Mouse (Mus musculus) layer of hippocampus, postnatal 10 days (tissue): Measurements from ENCODE around the gene Ubxn10. TPM values are rescaled to one million over a fixed set of nuclear protein-coding genes. Genes with fewer than 3 reads are reported as not detected.

Experiments
- DNase-seq, 2 experiments: peaks; one replicate each; pipeline ENCODE4 v3.0.0; 2021; ENCODE audit warnings: low spot score in 2 of 2
- total RNA-seq, 2 experiments: library from RNA; stranded (reverse); gene quantifications; 2 replicates each; pipeline ENCODE4 v1.2.3; 2021

Gene Ubxn10
- total RNA-seq, 2 experiments from 2014 or later = 1.7 to 2.1 TPM

DNA sequence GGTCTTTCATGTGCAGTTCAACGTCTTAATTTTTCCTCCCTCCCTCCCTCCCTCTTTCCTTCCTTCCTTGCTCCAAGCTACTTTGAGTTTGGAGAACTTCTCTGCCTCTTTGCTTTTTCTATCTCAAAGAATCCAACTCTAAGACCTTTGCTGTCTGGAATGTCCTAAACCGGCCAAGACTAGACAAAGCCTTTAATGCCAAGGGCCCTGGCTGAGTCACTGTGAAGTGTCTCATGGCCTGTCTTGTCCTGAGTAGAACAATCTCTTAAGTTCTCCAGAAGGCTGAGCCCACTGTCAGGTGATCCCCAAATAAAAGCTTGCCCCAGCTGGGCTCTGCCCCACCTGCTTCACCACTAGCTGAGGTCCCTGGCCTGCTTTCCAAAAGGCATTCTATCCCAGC lies 34.9 kb downstream of the Ubxn10 start:
- DNase-seq = no peak

DNA sequence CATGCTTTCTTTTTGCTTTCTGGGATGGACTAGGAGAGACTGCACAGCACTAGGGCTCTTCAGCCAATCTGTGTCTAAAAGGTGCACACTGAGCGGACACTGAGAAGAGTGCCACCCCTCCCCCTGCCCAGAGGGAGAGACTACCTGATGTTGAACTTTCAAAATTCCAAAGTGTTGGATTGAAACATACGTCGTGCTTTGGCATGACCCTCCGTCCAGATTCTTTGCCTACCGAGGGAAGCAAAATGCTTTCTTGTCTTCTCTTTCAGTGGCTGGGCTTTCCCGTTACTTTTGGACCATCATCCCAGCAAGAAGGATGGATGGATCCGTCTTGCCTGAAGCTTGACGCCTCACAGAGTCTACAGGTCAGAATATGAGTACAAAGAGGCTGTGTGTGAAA lies 35.9 kb downstream of the Ubxn10 start:
- DNase-seq = no peak

DNA sequence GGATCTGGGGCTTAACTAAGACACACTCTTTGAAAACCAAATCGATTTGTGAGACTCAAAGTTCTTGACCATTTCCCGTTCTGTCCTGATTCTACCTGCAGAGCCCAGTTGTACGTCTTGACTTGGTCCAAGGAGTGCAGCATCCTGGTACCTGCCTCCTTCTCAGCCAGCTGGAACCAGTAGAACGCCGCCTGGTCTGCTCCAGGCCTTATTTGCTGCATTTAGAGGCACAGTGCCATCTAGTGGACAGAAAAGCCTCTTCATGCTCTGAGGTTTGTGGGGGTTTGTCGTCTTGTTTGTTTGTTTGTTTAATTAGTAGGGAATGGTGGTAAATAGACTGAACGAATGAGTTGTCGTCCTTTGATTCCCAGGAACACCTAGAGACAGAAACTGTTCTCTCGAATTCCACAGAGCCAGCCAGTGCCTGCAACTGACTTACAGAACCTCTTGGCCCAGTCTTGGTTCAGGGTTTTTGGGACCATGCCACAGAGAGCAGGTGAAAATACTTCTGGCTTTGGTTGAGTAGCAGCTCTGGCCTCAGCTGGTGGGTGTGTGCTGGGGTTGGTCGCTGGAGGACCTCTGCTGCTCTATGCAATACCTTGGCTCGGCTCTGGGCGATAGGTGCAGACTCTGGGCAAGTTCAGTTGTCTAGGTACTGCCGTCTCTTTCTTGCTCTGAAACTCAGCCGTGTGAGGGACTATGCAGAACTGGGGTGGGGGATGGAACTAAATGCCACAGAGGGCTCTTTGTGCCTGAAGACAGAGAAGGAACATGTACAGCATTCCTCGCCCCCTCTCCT lies 36.6 kb downstream of the Ubxn10 start:
- DNase-seq = peak; percentile 66 to 78

DNA sequence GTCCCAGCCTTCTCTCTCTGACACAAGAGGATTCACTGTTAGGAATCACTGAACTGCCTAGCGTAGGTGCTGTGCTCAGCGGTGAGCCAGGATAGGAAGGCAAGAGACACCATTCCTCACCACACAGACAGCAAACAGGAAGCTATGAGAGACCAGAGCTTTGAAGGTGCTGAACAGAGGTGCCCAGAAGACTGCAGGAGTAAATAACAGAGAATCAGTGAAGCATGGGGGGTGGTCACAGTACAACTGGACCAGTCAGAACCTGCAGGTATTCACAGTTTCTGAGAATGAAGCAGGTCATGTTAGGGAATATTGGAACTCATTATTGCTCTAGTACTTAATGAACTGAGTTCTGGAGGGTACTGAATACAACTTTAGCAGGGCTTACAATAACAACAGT lies 38.7 kb downstream of the Ubxn10 start:
- DNase-seq = no peak

DNA sequence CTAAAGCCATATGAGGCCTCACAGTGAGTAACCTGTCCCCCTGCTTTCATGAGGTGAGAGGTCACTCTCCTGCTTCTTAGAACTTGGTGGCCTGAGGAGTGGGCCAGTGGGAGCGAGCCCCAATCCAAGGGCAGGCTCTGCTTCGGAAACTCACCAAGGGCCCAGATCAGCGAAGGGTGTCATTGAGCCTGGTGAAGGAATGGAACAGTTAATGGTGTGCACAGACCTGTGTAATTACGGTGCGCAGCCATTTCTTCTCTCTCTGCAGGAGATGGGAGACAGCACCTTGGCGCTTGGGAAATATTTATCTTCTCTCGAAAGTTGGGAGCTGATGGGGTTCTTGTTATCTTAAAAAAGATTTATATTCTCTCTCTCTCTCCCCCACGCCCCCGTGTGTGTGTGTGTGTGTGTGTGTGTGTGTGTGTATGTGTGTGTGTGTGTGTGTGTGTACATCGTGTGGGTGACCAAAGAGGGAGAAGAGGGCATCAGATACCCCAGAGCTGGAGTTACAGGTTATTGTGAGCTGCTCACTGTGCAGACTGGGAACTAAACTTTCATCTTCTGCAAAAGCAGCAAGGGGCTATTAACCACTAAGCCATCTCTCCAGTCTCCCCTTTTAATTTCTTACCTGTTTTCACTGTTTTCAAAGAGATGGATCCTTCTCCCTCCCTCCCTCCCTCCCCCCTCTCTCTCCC lies 39.7 kb downstream of the Ubxn10 start:
- DNase-seq = no peak

DNA sequence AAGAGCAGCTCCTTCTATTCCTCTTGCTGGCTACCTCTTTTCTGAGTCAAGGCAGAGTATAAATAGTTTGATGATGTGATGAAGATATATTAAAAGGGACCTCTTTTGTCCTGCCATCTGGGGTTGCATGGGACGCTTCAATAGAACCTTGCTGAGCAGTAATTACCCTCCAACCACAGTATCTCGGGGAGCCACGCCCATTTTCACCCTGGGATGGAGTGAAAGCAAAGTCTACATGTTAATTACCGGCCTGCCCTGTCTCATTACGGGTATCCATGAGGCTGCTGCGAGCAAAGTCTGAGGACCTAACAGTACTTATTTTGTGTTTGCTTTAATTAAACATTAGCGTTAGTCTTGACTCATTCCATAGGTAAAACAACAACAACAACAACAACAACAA lies 40.2 kb downstream of the Ubxn10 start:
- no peak for DNase-seq

DNA sequence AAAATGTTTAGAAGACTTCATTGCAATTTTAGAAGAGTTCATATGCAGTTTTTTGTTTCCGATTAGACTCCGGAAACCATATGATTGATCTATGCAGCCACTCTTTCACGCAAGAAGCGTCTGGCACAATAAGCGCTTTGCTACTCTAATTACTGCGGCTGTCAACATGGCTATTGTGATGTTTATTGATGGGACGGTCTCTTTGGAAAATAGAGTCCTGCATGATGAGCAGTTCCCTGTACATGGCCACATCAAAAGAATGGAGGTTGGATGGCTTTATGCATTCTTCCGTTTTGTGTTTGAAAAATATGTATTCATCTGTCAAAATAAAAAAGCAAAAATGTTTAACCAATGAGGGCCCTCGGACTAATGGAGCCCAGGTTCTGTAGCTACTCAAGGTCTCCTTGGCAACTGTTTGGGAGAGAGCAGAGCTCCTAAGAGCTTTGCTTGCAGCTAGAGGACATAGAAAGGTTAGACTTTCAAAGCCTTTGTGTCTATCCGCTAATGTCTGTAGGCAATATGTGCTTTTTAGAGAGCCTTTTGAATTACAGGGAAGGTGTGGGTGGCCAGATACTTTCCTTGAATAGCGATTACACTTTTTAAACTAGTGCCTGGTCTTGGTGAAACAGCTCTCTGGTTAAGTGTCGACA lies 43.8 kb downstream of the Ubxn10 start:
- DNase-seq = no peak

DNA sequence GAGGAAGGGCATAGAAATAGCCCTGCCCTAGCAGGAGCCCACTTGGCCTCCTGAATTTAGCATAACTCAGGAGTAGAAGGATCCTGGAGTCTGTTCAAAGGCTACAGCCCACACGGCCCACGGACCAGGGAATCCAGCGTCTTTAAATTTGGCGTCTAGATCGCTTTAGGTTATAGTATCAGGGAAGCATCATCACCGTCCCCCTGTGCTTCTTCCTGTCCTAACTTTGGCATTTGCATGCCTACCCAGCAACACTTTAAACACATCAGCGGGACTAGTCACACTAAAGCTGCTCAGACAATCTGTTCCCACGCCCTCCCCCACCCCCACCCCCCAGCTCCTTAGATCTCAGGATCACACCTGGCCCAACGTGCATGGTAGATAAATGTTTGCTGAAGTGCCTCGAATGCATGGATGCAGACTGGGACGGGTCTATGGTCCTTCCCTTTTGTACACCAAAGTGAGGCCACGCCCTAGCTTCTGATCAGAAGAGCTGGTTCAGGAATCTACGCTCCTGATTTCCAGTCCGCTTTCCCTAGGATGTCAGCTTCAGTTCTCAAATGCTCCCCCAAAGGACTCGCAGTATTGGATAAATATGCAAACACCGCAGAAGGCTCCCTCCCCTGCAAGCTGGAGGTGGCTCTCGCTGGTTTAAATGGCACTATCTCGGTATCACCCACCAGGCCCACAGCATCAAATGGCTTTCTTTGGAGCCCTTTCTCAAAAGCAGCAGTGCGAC lies 45.4 kb downstream of the Ubxn10 start:
- DNase-seq = no peak

DNA sequence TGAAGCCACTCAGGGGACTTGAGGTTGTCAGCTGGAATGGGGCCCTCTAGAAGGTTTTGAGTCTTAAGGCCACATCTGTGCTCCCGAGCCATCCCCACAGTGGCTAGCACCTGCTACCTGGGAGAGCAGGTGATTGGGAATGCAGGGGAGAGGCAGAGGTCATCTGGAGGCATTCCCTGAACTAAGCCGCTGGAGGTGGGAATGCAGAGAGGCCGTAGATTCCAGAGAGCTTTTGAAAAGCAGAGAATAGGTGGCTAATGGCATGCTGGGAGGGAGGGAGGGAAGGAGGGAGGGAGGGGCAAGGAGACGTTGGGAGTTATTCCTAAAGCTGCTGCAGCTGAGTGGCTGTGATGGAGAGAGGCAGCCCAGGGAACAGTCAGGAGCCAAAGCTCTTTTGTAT lies 46.4 kb downstream of the Ubxn10 start:
- no peak for DNase-seq

DNA sequence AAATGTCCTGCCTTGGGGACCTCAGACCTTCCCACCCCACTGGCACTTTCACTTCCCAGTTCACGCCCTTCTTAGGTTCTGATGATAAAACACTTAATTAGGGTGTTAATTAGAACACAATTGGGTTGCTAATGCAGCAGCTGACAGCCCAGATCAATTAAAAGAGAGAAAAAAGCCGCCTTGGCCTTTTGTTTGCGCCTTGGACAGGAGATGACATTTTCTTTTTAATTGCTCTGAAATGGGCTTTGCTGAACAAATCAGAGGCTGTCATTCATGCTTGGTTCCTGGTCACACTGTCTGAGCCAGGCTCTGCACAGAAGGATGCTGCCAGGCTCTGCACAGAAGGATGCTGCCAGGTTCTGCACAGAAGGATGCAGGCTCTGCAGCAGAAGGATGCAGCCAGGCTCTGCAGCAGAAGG lies 47.9 kb downstream of the Ubxn10 start:
- peak; percentile 37 to 53 for DNase-seq

DNA sequence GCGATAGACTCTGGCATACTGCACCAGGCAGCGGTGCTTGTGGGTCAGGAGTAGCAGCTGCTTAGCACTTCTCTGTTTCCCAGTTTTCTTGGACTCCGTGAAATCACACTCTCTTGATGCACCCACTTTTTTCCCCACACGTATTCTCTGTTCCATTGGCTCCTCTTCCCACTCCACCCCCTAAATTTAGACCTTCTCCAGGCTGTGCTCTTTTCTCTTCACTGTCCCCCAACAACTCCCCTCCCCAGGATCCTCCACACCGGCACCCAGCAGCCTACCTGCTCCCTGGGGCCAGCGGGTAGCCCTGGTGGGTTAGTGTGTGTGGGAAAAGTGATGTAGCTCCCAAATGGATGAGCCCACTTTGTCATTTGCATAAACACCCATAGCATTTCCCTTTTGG lies 51.2 kb downstream of the Ubxn10 start:
- no peak for DNase-seq

DNA sequence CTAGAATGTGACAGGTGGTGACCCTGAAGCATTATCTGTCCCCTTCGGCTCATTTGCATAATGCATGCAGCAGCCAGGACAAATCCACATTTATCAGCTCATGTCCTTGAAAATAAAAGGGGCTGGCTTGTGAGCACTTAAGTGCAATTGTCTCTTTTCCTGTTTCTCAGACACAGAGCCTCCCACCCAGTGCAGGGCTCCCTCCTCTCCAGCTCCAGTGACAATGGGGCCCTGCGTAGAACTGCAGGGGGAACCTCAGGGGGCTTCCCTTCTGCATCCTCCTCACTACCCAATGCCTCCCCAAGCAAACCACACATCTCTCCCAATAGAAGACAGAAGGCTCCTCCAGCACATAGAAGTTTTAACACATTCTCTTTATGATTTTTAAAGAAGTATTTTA lies 54.2 kb downstream of the Ubxn10 start:
- DNase-seq = no peak

DNA sequence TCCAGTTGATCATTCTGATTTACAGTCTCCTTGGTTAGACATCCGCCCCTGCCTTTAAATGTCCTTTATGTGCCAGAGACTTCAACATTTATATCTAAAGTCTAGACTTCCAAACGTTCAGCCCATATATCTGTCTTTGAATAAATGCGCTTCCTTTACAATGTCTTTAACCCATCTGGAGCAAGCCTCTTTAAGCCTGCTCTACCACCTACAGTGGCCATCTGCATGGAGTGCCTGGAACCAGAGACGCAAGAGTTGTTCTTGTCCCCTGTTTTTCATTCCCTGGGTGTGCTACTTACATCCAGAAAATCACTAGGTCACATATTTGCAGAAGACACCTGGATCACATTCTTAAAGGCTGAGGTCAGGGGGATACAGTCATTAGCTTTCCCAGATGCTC lies 56.8 kb downstream of the Ubxn10 start:
- DNase-seq = no peak

DNA sequence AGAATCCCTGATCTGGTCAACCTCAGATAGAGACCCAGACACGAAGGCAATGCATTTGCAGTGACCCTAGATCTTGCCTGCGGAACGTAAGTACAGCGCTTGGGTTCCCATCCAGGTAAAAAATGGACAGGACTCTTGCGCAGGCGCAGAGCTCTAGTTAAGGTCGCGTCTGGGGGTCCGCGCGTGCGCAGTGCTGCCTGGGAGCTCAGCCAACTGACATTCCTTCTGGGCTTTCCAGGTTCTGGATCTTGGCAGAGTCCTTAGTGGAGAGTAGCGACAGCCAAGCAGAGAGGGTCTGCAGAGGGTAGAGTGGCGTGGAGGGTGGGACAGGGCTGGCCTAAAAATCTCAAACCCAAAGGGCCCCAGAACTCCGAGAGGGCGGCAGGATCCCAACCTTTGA lies 59.4 kb downstream of the Ubxn10 start:
- peak; percentile 76 to 84 for DNase-seq

DNA sequence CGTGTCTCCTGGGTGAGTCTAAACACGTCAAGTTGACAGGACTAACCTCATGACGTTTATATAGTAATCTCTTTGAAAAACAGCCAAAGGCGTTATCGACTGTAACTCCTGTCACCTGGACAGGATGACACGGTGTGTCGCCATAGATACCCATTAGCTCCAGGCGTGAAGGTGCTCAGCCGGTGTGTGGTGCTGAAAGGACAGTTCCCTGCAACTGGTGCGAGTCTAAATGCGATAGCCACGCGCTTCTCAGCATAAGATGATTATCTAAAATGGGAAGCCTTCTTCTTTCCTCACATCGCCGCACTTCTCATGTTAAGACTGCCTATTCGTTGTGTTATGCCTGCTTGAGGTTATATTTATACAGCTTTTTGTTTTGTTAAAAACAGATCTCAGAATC lies 60.5 kb downstream of the Ubxn10 start:
- DNase-seq = no peak

DNA sequence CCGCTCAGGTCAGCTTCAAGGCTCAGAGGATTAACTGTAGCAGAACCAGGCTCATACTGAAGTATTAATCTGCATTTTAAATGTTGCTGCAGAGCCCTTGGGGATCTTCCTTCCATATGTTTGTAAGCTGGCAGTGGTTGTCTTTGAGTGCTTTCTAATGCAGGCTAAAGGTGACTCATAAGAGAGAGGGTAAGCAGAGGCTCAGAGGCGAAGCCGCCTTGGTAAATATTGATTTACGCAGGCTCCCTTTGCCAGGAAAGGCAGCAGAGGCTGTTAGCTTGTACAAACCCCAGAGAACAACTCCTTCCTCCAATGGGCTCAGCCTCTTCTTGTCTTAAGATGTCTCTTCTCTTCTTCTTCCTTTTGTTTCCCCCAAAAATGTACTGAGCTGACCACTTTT lies 64.8 kb downstream of the Ubxn10 start:
- DNase-seq = no peak

DNA sequence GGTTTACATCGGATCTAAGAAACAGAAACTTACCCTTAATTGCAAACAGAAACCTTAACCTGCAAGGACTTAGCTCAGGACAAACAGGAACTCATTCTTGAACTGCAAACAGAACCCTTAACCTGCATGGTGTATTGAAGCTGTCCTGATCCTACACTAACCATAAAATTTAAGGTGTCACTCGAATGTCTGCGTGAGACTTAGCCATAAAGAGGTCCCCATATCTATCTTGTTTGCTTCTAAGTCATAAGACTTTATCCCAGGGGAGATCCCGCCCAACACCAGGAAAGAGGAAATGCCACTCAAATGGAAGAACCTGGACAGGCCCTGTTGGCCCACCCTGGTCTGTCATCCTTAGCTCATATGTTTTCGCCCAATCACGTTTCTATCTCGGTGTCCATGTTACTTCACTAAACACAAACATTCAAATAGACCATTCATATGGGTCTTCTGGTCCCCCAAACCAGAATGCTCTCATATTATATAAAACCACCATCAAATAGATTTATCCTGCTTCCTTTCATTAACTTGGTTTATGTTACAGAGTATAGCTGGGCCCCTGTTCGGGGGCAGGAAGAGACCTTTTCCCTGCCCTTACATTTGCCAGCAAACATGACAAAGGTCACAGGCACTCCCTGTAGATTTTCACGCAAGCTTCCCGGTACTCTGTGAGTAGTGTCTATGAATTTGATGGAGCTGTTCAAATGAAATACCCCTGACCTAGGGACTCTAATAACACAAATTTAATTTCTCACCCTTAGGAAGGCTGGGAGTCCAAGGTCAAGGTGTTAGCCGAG lies 66.7 kb downstream of the Ubxn10 start:
- DNase-seq = no peak

DNA sequence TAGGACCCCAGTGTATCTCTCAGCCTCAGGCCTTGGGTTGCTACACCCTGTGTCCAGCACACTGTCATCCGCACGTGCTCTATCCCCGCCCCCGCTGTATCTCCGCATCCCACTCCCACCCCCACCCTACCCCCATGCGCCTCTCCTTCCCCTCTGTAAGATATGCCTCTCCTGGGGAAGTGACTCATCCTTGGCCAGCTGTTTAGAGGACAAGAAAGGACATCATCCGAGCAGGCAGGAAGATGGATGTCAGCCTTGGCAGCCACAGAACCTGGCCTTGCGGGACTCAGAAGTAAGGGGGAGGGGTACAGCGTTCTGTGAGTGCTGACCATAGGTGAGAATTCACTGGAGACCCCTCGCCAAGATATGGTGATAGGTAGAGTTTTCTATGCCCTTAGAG lies 70.4 kb downstream of the Ubxn10 start:
- no peak for DNase-seq

DNA sequence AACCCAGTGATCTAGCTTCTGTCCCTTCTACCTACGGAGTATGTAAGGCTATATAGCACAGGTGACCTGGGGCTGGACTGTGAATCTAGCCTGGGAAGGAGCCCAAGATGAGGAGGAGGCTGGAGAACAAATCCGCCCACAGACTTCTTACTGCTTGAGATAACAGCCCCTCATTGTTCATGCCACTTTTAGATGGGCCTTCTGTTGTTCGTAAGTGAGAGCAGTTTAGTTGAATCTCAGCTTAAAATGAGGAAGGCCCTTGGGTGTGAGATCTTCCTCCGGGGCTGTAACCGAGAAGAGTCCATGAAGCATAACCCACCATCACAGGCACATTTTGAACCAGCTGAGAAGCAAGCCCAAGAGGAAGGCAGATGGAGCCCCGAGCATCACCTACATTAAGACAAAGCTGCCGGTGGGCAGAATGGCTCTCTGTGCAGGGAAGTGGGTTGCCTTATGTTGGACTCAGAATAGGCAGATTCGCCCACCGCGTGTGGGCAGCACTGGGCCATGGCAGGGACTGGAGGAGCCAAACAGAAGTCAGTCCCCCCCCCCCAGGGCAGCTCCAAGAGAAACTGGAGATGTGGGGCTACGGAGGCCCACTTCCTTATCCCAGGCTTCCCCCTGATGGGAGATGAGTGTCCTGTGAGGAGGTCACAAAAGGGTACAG lies 76.9 kb downstream of the Ubxn10 start:
- DNase-seq = no peak
